Mouse (Mus musculus) mature B cell (primary cell): ENCODE results near the gene Pibf1.

Experiments used
- in situ Hi-C: fragments of 300-500 bp; cut with MboI; formaldehyde crosslinking; loops from 2 replicates; pipeline ENCODE4 v1.14.3; 2019

The Pibf1 gene

GRCm38 (mm10) chr14:99266749-99267148 is 167.5 kb downstream of the Pibf1 start:
- in situ Hi-C loops, result no loop called here

- in situ Hi-C loops, result no loop called here
Observed at GRCm38 (mm10) chr14:99274056-99274455, 174.8 kb downstream of the Pibf1 start.

- in situ Hi-C loops, result no loop called here
Observed at GRCm38 (mm10) chr14:99275827-99276226, 176.6 kb downstream of the Pibf1 start.

GRCm38 (mm10) chr14:99278312-99278711 is 179.1 kb downstream of the Pibf1 start:
- in situ Hi-C loops, result no loop called here

- in situ Hi-C loops, result no loop called here
Observed at GRCm38 (mm10) chr14:99278763-99279486, 179.7 kb downstream of the Pibf1 start.

- in situ Hi-C loops, result no loop called here
Observed at GRCm38 (mm10) chr14:99280399-99280798, 181.2 kb downstream of the Pibf1 start.

- in situ Hi-C loops, result no loop called here
Observed at GRCm38 (mm10) chr14:99280825-99281433, 181.7 kb downstream of the Pibf1 start.

- in situ Hi-C loops, result no loop called here
Observed at GRCm38 (mm10) chr14:99285486-99285885, 186.3 kb downstream of the Pibf1 start.

- in situ Hi-C loops, result no loop called here
Observed at GRCm38 (mm10) chr14:99292176-99292575, 193.0 kb downstream of the Pibf1 start.

GRCm38 (mm10) chr14:99294424-99294823 is 195.2 kb downstream of the Pibf1 start:
- in situ Hi-C loops, result no loop called here

- in situ Hi-C loops, result no loop called here
Observed at GRCm38 (mm10) chr14:99295606-99296341, 196.6 kb downstream of the Pibf1 start.

GRCm38 (mm10) chr14:99298385-99299021 is 199.3 kb downstream of the Pibf1 start, which contains the start of gene Klf5:
Klf5 (plus strand) TSS chr14:99298691.
- in situ Hi-C loops, result no loop called here

GRCm38 (mm10) chr14:99299022-99299481 is 199.8 kb downstream of the Pibf1 start:
- in situ Hi-C loops, result no loop called here

- in situ Hi-C loops, result no loop called here
Observed at GRCm38 (mm10) chr14:99299701-99300191, 200.5 kb downstream of the Pibf1 start.

- in situ Hi-C loops, result no loop called here
Observed at GRCm38 (mm10) chr14:99301472-99301871, 202.2 kb downstream of the Pibf1 start.
